Mouse (Mus musculus) forebrain, embryonic 16.5 days (tissue): Measurements from ENCODE around the gene Dnajc1. TPM values are rescaled to one million over a fixed set of nuclear protein-coding genes. Genes with fewer than 3 reads are reported as not detected.

Experiments
- ATAC-seq: fragments of 200-750 bp; cut with Nextera tagmentation; 2 replicates; pipeline ENCODE4 v1.8.0; 2017; ENCODE audit warnings: mild to moderate bottlenecking, moderate library complexity
- H3K27ac ChIP-seq: fragments of 300-500 bp; sonication (generic); 2 replicates; pipeline ENCODE4 v1.5.1; 2014; ENCODE audit warnings: low read length, control low read depth
- H3K27me3 ChIP-seq: fragments of 300-500 bp; sonication (generic); replicated peaks from 2 replicates; pipeline ENCODE4 v1.6.1; 2014; ENCODE audit warnings: low read length; ENCODE audit not compliant: control insufficient read depth, insufficient read depth
- H3K36me3 ChIP-seq: fragments of 300-500 bp; sonication (generic); 2 replicates; pipeline ENCODE4 v1.6.1; 2014; ENCODE audit not compliant: control insufficient read depth, insufficient read depth
- H3K4me1 ChIP-seq: fragments of 300-500 bp; sonication (generic); replicated peaks from 2 replicates; pipeline ENCODE4 v1.6.1; 2014; ENCODE audit warnings: low read length; ENCODE audit not compliant: control insufficient read depth, insufficient read depth
- H3K4me2 ChIP-seq: fragments of 300-500 bp; sonication (generic); 2 replicates; pipeline ENCODE4 v1.6.1; 2014; ENCODE audit warnings: mild to moderate bottlenecking, low read length, control low read depth
- H3K4me3 ChIP-seq: fragments of 300-500 bp; sonication (generic); replicated peaks from 2 replicates; pipeline ENCODE4 v1.5.1; 2014; ENCODE audit warnings: mild to moderate bottlenecking, low read length, control low read depth
- H3K9ac ChIP-seq: fragments of 300-500 bp; sonication (generic); replicated peaks from 2 replicates; pipeline ENCODE4 v1.6.1; 2014; ENCODE audit warnings: low read depth, low read length, control low read depth
- H3K9me3 ChIP-seq: fragments of 300-500 bp; sonication (generic); 2 replicates; pipeline ENCODE4 v1.6.1; 2016; ENCODE audit warnings: low read length; ENCODE audit not compliant: control insufficient read depth
- WGBS: fragments of 180-500 bp; shearing (Covaris S2); extraction: QIAGEN DNeasy Blood & Tissue Kit; methylation state at CpG from one replicate; pipeline ENCODE4 v1.1.7; 2014; 5-methylcytosine and 5-hydroxymethylcytosine counted together
- polyA plus RNA-seq: library from polyadenylated mRNA; unstranded; fragments of >200 nt; fragmentation: Nextera tagmentation; extraction: Ambion mirVana; gene quantifications from 2 replicates; pipeline ENCODE4 v1.2.1, GENCODE M21; 2015

Dnajc1 gene
- polyA plus RNA-seq, 1 experiment from 2014 or later, result 28.5 TPM

DNA sequence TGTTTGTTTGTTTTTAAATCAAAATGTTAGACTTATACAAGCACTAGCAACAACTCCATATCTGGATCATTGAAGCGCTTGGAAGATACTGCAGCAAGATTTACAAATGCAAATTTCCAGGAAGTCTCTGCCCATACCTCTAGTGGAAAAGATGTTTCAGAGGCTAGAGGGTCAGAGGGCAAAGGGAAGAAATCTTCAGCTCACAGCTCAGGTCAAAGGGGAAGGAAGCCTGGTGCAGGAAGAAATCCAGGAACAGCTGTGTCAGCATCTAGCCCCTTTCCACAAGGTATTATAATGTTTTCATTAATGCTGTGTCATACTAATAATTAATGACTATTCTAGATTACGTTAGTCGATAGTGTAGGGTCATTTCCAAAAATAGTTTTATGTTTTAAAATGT lies 233.2 kb downstream of the Dnajc1 start:
- no peak for ATAC-seq
- no peaks in the 10 kb centered on the region for H3K9me3 ChIP-seq
- H3K27me3 ChIP-seq, result no peaks in the 10 kb centered on the region
- 89% methylated on average over 3 of the region's 3 CpGs for WGBS
- H3K27ac ChIP-seq, result no peak overlapping the region
- H3K4me1 ChIP-seq, result peaks cover 6% of the 10 kb centered on the region; the same call in 1 of the 2 replicates
- H3K4me2 ChIP-seq, result no peak overlapping the region
- H3K9ac ChIP-seq, result no peak overlapping the region
- no peaks in the 10 kb centered on the region for H3K36me3 ChIP-seq
- no peak overlapping the region for H3K4me3 ChIP-seq

DNA sequence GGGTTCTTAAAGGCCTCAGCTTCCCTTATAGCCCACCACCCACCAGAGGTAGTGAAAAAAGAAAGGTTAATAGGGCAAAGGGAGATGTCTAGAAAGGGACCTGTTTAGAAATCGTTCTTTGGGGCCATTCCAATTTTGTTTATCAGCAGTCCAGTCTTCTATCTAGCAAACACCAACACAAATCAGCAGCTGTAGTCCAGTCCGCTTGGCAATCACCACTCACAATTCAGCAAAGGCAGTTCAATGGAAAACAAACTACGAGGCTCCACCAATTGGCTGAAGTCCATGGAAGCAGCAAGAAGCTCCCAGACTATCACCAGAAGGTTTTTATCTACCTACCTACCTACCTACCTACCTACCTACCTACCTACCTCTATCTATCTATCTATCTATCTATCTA lies 236.5 kb downstream of the Dnajc1 start:
- Histone ChIP-seq H3K9me3 (no peaks in the 10 kb centered on the region), H3K36me3 (no peaks in the 10 kb centered on the region), H3K27me3 (no peaks in the 10 kb centered on the region), H3K9ac (no peak overlapping the region), H3K4me2 (no peak overlapping the region), H3K4me3 (no peak overlapping the region), H3K4me1 (peaks cover 2% of the 10 kb centered on the region; the same call in 1 of the 2 replicates), H3K27ac (no peak overlapping the region)
- 88% methylated on average over 3 of the region's 3 CpGs for WGBS
- ATAC-seq, result no peak
